Mouse (Mus musculus) liver, adult 2 months (tissue): ENCODE data around the gene Cnga4. TPM values are rescaled to one million over a fixed set of nuclear protein-coding genes. Genes with fewer than 3 reads are reported as not detected.

Source experiments
- DNase-seq: peaks from one replicate; pipeline ENCODE4 v3.0.0-alpha.2; 2011; ENCODE audit warnings: low read depth, low spot score; ENCODE audit errors: extremely low read depth
- H3K27ac ChIP-seq: fragments of 200-500 bp; replicated peaks from 2 replicates; pipeline ENCODE4 v1.5.1; 2012; ENCODE audit warnings: low read depth, mild to moderate bottlenecking, control low read depth, inconsistent platforms, low read length; ENCODE audit not compliant: insufficient read depth
- H3K27me3 ChIP-seq: fragments of 200-500 bp; 2 replicates; pipeline ENCODE4 v1.6.1; 2012; ENCODE audit warnings: mild to moderate bottlenecking, moderate library complexity, low read length, inconsistent platforms; ENCODE audit not compliant: control insufficient read depth, insufficient read depth
- H3K36me3 ChIP-seq: fragments of 200-500 bp; 2 replicates; pipeline ENCODE4 v1.6.1; 2012; ENCODE audit warnings: low read length, inconsistent platforms; ENCODE audit not compliant: control insufficient read depth, insufficient read depth
- H3K4me1 ChIP-seq: fragments of 200-500 bp; 2 replicates; pipeline ENCODE4 v1.6.1; 2011; ENCODE audit warnings: low read length; ENCODE audit not compliant: control insufficient read depth, insufficient read depth
- H3K4me3 ChIP-seq: fragments of 200-500 bp; 2 replicates; pipeline ENCODE4 v1.5.1; 2011; ENCODE audit warnings: low read depth, mild to moderate bottlenecking, control low read depth, low read length, moderate library complexity; ENCODE audit not compliant: insufficient read depth
- H3K79me2 ChIP-seq: fragments of 200-500 bp; 2 replicates; pipeline ENCODE4 v1.6.1; 2012; ENCODE audit warnings: inconsistent platforms, mild to moderate bottlenecking, low read length, moderate library complexity; ENCODE audit not compliant: control insufficient read depth, insufficient read depth
- H3K9ac ChIP-seq: fragments of 200-500 bp; 2 replicates; pipeline ENCODE4 v1.6.1; 2012; ENCODE audit warnings: low read depth, mild to moderate bottlenecking, control low read depth, inconsistent platforms, low read length
- CTCF ChIP-seq: fragments of 200-500 bp; IDR thresholded peaks from 2 replicates; pipeline ENCODE4 v1.5.1; 2011; ENCODE audit warnings: low read depth, low read length, control low read depth
- POLR2A ChIP-seq: fragments of 200-500 bp; IDR thresholded peaks from 2 replicates; pipeline ENCODE4 v1.6.1; 2011; ENCODE audit warnings: low read length, control low read depth; ENCODE audit not compliant: insufficient read depth; ENCODE audit errors: extremely low read depth
- WGBS: fragments of 180-500 bp; shearing (Covaris S2); methylation state at CpG from one replicate; pipeline ENCODE4 v1.1.7; 2018; 5-methylcytosine and 5-hydroxymethylcytosine counted together
- polyA plus RNA-seq: library from polyadenylated mRNA; depleted of rRNA; stranded (reverse); fragments of >200 nt; gene quantifications from 2 replicates; pipeline ENCODE4 v1.2.3, GENCODE M21; 2012
- total RNA-seq: library from RNA; depleted of rRNA; stranded (reverse); fragments of >200 nt; gene quantifications from 2 replicates; pipeline ENCODE4 v1.2.3, GENCODE M21; 2014

Gene Cnga4
- total and polyA plus RNA-seq, 2 experiments = 0.04 TPM; not detected in 1

GRCm38 (mm10) chr7:105416529-105416928, 12.2 kb downstream of the Cnga4 start:
- Histone ChIP-seq H3K27me3 (no peaks in the 10 kb centered on the region; the same call in 1 of the 2 replicates), H3K9ac (no peak overlapping the region), H3K36me3 (no peaks in the 10 kb centered on the region), H3K4me3 (no peak overlapping the region), H3K27ac (no peak overlapping the region), H3K79me2 (no peaks in the 10 kb centered on the region), H3K4me1 (no peaks in the 10 kb centered on the region)
- 86% methylated on average over 7 of the region's 7 CpGs for WGBS
- TF ChIP-seq CTCF = no peak
- TF ChIP-seq POLR2A = no peak
- DNase-seq = no peak

GRCm38 (mm10) chr7:105418106-105418505, 13.7 kb downstream of the Cnga4 start:
- H3K36me3 ChIP-seq = no peaks in the 10 kb centered on the region
- WGBS = 81% methylated on average over 5 of the region's 5 CpGs
- DNase-seq = no peak
- no peak overlapping the region for H3K4me3 ChIP-seq
- H3K9ac ChIP-seq = no peak overlapping the region
- H3K27ac ChIP-seq = no peak overlapping the region
- no peaks in the 10 kb centered on the region; the same call in 1 of the 2 replicates for H3K27me3 ChIP-seq
- TF ChIP-seq CTCF (no peak), POLR2A (no peak)
- no peaks in the 10 kb centered on the region for H3K79me2 ChIP-seq
- no peaks in the 10 kb centered on the region for H3K4me1 ChIP-seq

GRCm38 (mm10) chr7:105420903-105421302, 16.5 kb downstream of the Cnga4 start:
- 36% methylated on average over 2 of the region's 2 CpGs for WGBS
- TF ChIP-seq POLR2A = no peak
- TF ChIP-seq CTCF = no peak
- H3K9ac ChIP-seq = no peak overlapping the region

GRCm38 (mm10) chr7:105424368-105424767, 20.0 kb downstream of the Cnga4 start:
- Histone ChIP-seq H3K27me3 (peaks cover 9% of the 10 kb centered on the region), H3K79me2 (no peaks in the 10 kb centered on the region), H3K36me3 (no peaks in the 10 kb centered on the region), H3K4me3 (no peak overlapping the region), H3K27ac (no peak overlapping the region), H3K4me1 (no peaks in the 10 kb centered on the region), H3K9ac (no peak overlapping the region)
- no peak for TF ChIP-seq CTCF
- no peak for TF ChIP-seq POLR2A
- WGBS = 7% methylated on average over 5 of the region's 5 CpGs
- no peak for DNase-seq

More at GRCm38 (mm10) chr7:105420903-105421302, 16.5 kb downstream of the Cnga4 start:
- Histone ChIP-seq H3K27me3 (peaks cover 8% of the 10 kb centered on the region), H3K79me2 (no peaks in the 10 kb centered on the region), H3K4me1 (no peaks in the 10 kb centered on the region), H3K36me3 (no peaks in the 10 kb centered on the region), H3K4me3 (no peak overlapping the region), H3K27ac (no peak overlapping the region)
- no peak for DNase-seq

GRCm38 (mm10) chr7:105425424-105426043, 21.2 kb downstream of the Cnga4 start, which contains the start of gene Cckbr:
Cckbr (plus strand) TSS chr7:105425731.
- Histone ChIP-seq H3K27ac (no peak within 1 kb of the TSS), H3K4me3 (no peak within 1 kb of the TSS), H3K9ac (no peak within 1 kb of the TSS), H3K36me3 (no peaks in the 10 kb centered on the region), H3K27me3 (peaks cover 9% of the 10 kb centered on the region), H3K79me2 (no peaks in the 10 kb centered on the region), H3K4me1 (no peaks in the 10 kb centered on the region)
- no peak for DNase-seq
- WGBS = 2% methylated on average over 31 of the region's 31 CpGs
- TF ChIP-seq CTCF = no peak
- no peak for TF ChIP-seq POLR2A

- peaks cover 9% of the 10 kb centered on the region for H3K27me3 ChIP-seq
- H3K27ac ChIP-seq = no peak overlapping the region
- H3K79me2 ChIP-seq = no peaks in the 10 kb centered on the region
- WGBS = 1% methylated on average over 11 of the region's 11 CpGs
- H3K9ac ChIP-seq = no peak overlapping the region
- H3K4me3 ChIP-seq = no peak overlapping the region
- no peak for TF ChIP-seq POLR2A
- DNase-seq = no peak
- H3K36me3 ChIP-seq = no peaks in the 10 kb centered on the region
- H3K4me1 ChIP-seq = no peaks in the 10 kb centered on the region
These were observed 21.7 kb downstream of the Cnga4 start for GRCm38 (mm10) chr7:105426051-105426450.
